Mouse (Mus musculus): ENCODE results near the gene Nupl1. TPM values are rescaled to one million over a fixed set of nuclear protein-coding genes. Genes with fewer than 3 reads are reported as not detected.
A peak's percentile ranks its signal among the peaks of the same experiment; 100 is the strongest.

The Nupl1 gene
- polyA plus RNA-seq, 1 experiment, result 0.06 TPM

- Histone ChIP-seq H3K27ac (ENCODE audit: insufficient read depth, low read depth, low read length) (no peak overlapping the region), H3K36me3 (ENCODE audit: control insufficient read depth, insufficient read depth, low read length) (no peaks in the 10 kb centered on the region), H3K4me3 (ENCODE audit: insufficient read depth, low read depth, low read length) (no peak overlapping the region), H3K27me3 (replicated peaks; ENCODE audit: control insufficient read depth, insufficient read depth, low read length) (peaks cover 3% of the 10 kb centered on the region; the same call in 1 of the 2 replicates), H3K4me1 (ENCODE audit: control insufficient read depth, insufficient read depth, low read length) (no peaks in the 10 kb centered on the region)
- 44% methylated on average over 2 of the region's 2 CpGs for WGBS
- DNase-seq, result no peak
- TF ChIP-seq CTCF (conservative IDR thresholded peaks at IDR 0.05; ENCODE audit: insufficient read depth, insufficient read length, low read depth, low read length), result no peak
These were observed 72.7 kb downstream of the Nupl1 start for GRCm38 (mm10) chr14:60178571-60178955.

- no peak for TF ChIP-seq POLR2A (IDR thresholded peaks at IDR 0.05; ENCODE audit: low read depth, low read length)
- TF ChIP-seq CTCF (conservative IDR thresholded peaks at IDR 0.05; ENCODE audit: insufficient read depth, insufficient read length, low read depth, low read length), result no peak
- Histone ChIP-seq H3K27me3 (replicated peaks; ENCODE audit: control insufficient read depth, insufficient read depth, low read length) (peaks cover 3% of the 10 kb centered on the region; the same call in 1 of the 2 replicates), H3K4me1 (ENCODE audit: control insufficient read depth, insufficient read depth, low read length) (no peaks in the 10 kb centered on the region), H3K4me3 (ENCODE audit: insufficient read depth, low read depth, low read length) (peak overlapping the region; percentile 58), H3K36me3 (ENCODE audit: control insufficient read depth, insufficient read depth, low read length) (no peaks in the 10 kb centered on the region), H3K27ac (ENCODE audit: insufficient read depth, low read depth, low read length) (no peak overlapping the region)
- DNase-seq, result no peak
- WGBS, result 23% methylated on average over 36 of the region's 37 CpGs
These were observed 73.3 kb downstream of the Nupl1 start for GRCm38 (mm10) chr14:60177614-60178570.

GRCm38 (mm10) chr14:60176891-60177613 lies 74.2 kb downstream of the Nupl1 start:
- TF ChIP-seq POLR2A (IDR thresholded peaks at IDR 0.05; ENCODE audit: low read depth, low read length) (no peak), CTCF (conservative IDR thresholded peaks at IDR 0.05; ENCODE audit: insufficient read depth, insufficient read length, low read depth, low read length) (no peak)
- Histone ChIP-seq H3K4me1 (ENCODE audit: control insufficient read depth, insufficient read depth, low read length) (no peaks in the 10 kb centered on the region), H3K27ac (ENCODE audit: insufficient read depth, low read depth, low read length) (no peak overlapping the region), H3K27me3 (replicated peaks; ENCODE audit: control insufficient read depth, insufficient read depth, low read length) (peaks cover 3% of the 10 kb centered on the region; the same call in 1 of the 2 replicates), H3K4me3 (ENCODE audit: insufficient read depth, low read depth, low read length) (peak overlapping the region; percentile 58), H3K36me3 (ENCODE audit: control insufficient read depth, insufficient read depth, low read length) (no peaks in the 10 kb centered on the region)
- WGBS, result 1% methylated on average over 84 of the region's 84 CpGs
- peak; percentile 39 for DNase-seq

GRCm38 (mm10) chr14:60176469-60176890 lies 74.8 kb downstream of the Nupl1 start:
- Histone ChIP-seq H3K36me3 (ENCODE audit: control insufficient read depth, insufficient read depth, low read length) (no peaks in the 10 kb centered on the region), H3K4me3 (ENCODE audit: insufficient read depth, low read depth, low read length) (peak overlapping the region; percentile 58; the same call in 1 of the 2 replicates), H3K4me1 (ENCODE audit: control insufficient read depth, insufficient read depth, low read length) (no peaks in the 10 kb centered on the region), H3K27me3 (replicated peaks; ENCODE audit: control insufficient read depth, insufficient read depth, low read length) (peaks cover 3% of the 10 kb centered on the region; the same call in 1 of the 2 replicates), H3K27ac (ENCODE audit: insufficient read depth, low read depth, low read length) (no peak overlapping the region)
- WGBS, result 52% methylated on average over 9 of the region's 9 CpGs
- no peak for TF ChIP-seq POLR2A (IDR thresholded peaks at IDR 0.05; ENCODE audit: low read depth, low read length)
- TF ChIP-seq CTCF (conservative IDR thresholded peaks at IDR 0.05; ENCODE audit: insufficient read depth, insufficient read length, low read depth, low read length), result no peak
- DNase-seq, result no peak

- Histone ChIP-seq H3K27me3 (replicated peaks; ENCODE audit: control insufficient read depth, insufficient read depth, low read length) (peaks cover 1% of the 10 kb centered on the region; the same call in 1 of the 2 replicates), H3K36me3 (ENCODE audit: control insufficient read depth, insufficient read depth, low read length) (no peaks in the 10 kb centered on the region), H3K4me3 (ENCODE audit: insufficient read depth, low read depth, low read length) (no peak overlapping the region), H3K27ac (ENCODE audit: insufficient read depth, low read depth, low read length) (no peak overlapping the region), H3K4me1 (ENCODE audit: control insufficient read depth, insufficient read depth, low read length) (no peaks in the 10 kb centered on the region)
- TF ChIP-seq POLR2A (IDR thresholded peaks at IDR 0.05; ENCODE audit: low read depth, low read length), result no peak
- TF ChIP-seq CTCF (conservative IDR thresholded peaks at IDR 0.05; ENCODE audit: insufficient read depth, insufficient read length, low read depth, low read length), result no peak
- no peak for DNase-seq
- WGBS, result 50% methylated on average over 12 of the region's 12 CpGs
These were observed 78.8 kb downstream of the Nupl1 start for GRCm38 (mm10) chr14:60172286-60173055.

- H3K36me3 ChIP-seq (ENCODE audit: control insufficient read depth, insufficient read depth, low read length), result no peaks in the 10 kb centered on the region
- no peaks in the 10 kb centered on the region for H3K4me1 ChIP-seq (ENCODE audit: control insufficient read depth, insufficient read depth, low read length)
- H3K27me3 ChIP-seq (replicated peaks; ENCODE audit: control insufficient read depth, insufficient read depth, low read length), result no peaks in the 10 kb centered on the region
- 63% methylated on average over 16 of the region's 16 CpGs for whole genome bisulfite sequencing
- TF ChIP-seq POLR2A (IDR thresholded peaks at IDR 0.05; ENCODE audit: low read depth, low read length) (no peak), CTCF (conservative IDR thresholded peaks at IDR 0.05; ENCODE audit: insufficient read depth, insufficient read length, low read depth, low read length) (no peak)
- H3K27ac ChIP-seq (ENCODE audit: insufficient read depth, low read depth, low read length), result no peak overlapping the region
- H3K4me3 ChIP-seq (ENCODE audit: insufficient read depth, low read depth, low read length), result no peak overlapping the region
- no peak for DNase-seq
These were observed 80.2 kb downstream of the Nupl1 start for GRCm38 (mm10) chr14:60170845-60171610.
